Mouse (Mus musculus) cortical plate, adult 2 months (tissue): ENCODE measurements at regions not wholly inside any gene's neighbourhood (a gene's known extent, or its start where the extent isn't known, plus 50 kb on each side); places are given as distances from the start of the nearest gene placed in this dataset.

Source experiments
- CTCF ChIP-seq: fragments of 200-500 bp; IDR thresholded peaks from 2 replicates; pipeline ENCODE4 v1.5.1; 2011; ENCODE audit warnings: mild to moderate bottlenecking, control low read depth, low read length; ENCODE audit not compliant: insufficient read depth; ENCODE audit errors: extremely low read depth
- POLR2A ChIP-seq: fragments of 200-500 bp; IDR thresholded peaks from 2 replicates; pipeline ENCODE4 v1.6.1; 2011; ENCODE audit warnings: mild to moderate bottlenecking, low read length, control low read depth; ENCODE audit not compliant: insufficient read depth; ENCODE audit errors: extremely low read depth

DNA sequence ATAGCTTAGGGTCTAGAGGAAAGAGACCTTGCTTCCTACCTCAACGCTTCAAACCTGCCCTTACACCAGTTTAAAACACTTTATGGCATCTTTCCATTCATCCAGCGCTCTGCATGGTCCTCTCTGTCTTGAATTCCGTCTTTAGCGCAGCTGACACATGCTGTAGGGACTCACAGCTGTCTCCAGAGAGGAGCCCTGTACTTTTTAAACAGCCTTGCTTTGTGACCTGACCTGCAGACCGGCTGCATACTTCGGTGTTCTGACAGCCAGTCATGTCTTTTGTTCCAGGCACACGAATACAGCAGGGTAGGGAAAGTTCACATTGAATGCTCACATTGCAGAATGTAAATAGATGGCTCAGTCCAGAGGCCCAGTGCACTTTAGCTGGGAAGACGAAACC lies 175.4 kb upstream of the Gdnf start:
- TF ChIP-seq CTCF (no peak), POLR2A (no peak)
